Mouse (Mus musculus) G1E (cell line): Measurements from ENCODE around the gene Orai1. TPM values are rescaled to one million over a fixed set of nuclear protein-coding genes. Genes with fewer than 3 reads are reported as not detected.
"Not testable (repeated sequence)": the region's sequence is repeated elsewhere in the genome, so short reads cannot be mapped to it uniquely, and the experiment has no call there.

ENCODE experiments used
- ATAC-seq: 2 replicates; pipeline ENCODE4 v1.8.0; 2016; ENCODE audit warnings: mild to moderate bottlenecking; ENCODE audit not compliant: insufficient number of reproducible peaks, poor library complexity, low FRiP score, severe bottlenecking; ENCODE audit errors: extremely low read depth
- DNase-seq: peaks from one replicate; pipeline ENCODE4 v3.0.0; 2012; ENCODE audit warnings: low spot score
- H3K27me3 ChIP-seq: 2 replicates; pipeline ENCODE4 v1.6.1; 2012; ENCODE audit warnings: mild to moderate bottlenecking, low read length, inconsistent platforms; ENCODE audit not compliant: insufficient read depth
- H3K36me3 ChIP-seq: replicated peaks from 2 replicates; pipeline ENCODE3; 2012; ENCODE audit warnings: mild to moderate bottlenecking, inconsistent platforms
- H3K4me1 ChIP-seq: 2 replicates; pipeline ENCODE4 v1.6.1; 2012; ENCODE audit warnings: low read depth, low read length, inconsistent platforms, mixed read lengths; ENCODE audit not compliant: insufficient read depth
- H3K4me3 ChIP-seq: 2 replicates; pipeline ENCODE4 v1.5.1; 2012; ENCODE audit warnings: low read depth, mild to moderate bottlenecking, inconsistent platforms, low read length, moderate library complexity, mixed read lengths
- H3K9me3 ChIP-seq: replicated peaks from 2 replicates; pipeline ENCODE4 v1.6.1; 2012; ENCODE audit warnings: inconsistent platforms
- CTCF ChIP-seq: IDR thresholded peaks from 2 replicates; pipeline ENCODE4 v1.5.1; 2012; ENCODE audit warnings: low read depth, low read length, inconsistent platforms, mixed read lengths
- GATA1 ChIP-seq: IDR thresholded peaks from 2 replicates; pipeline ENCODE4 v1.6.1; 2012; ENCODE audit warnings: borderline replicate concordance, low read length, inconsistent platforms, mixed read lengths
- GATA2 ChIP-seq: IDR thresholded peaks from 2 replicates; pipeline ENCODE4 v1.6.1; 2012; ENCODE audit warnings: low read depth, low read length, inconsistent platforms, borderline replicate concordance
- POLR2AphosphoS5 ChIP-seq: IDR thresholded peaks from 2 replicates; pipeline ENCODE4 v1.6.1; 2012; ENCODE audit warnings: low read depth, low read length, inconsistent platforms; ENCODE audit not compliant: insufficient replicate concordance
- TAL1 ChIP-seq: conservative IDR thresholded peaks from 2 replicates; pipeline ENCODE4 v1.6.1; 2012; ENCODE audit warnings: low read depth, low read length, inconsistent platforms, mixed read lengths
- polyA plus RNA-seq: library from polyadenylated mRNA; stranded (reverse); fragments of >175 nt; gene quantifications from 2 replicates; pipeline ENCODE4 v1.2.3, GENCODE M21; 2012
- total RNA-seq, 2 experiments: library from RNA; stranded (forward) in 1 of 2; stranded (reverse) in 1 of 2; fragments of 200-1000 nt in 1 of 2; fragments of >200 nt in 1 of 2; fragmentation: Nextera tagmentation in 1 of 2; gene quantifications; 2 replicates each; pipeline ENCODE4 v1.2.3; 2014 to 2017

Orai1 gene
- total RNA-seq (2014; fragmentation: Nextera tagmentation) (16.0 and 18.8 TPM in 2 replicates), total RNA-seq (2017) (7.1 and 10.2 TPM in 2 replicates), polyA plus RNA-seq (16.4 and 18.1 TPM in 2 replicates)

GRCm38 (mm10) chr5:123014753-123015701 is at the start of gene Orai1:
Orai1 (plus strand) TSS chr5:123015074.
- H3K9me3 ChIP-seq = no peaks in the 10 kb centered on the region
- peaks cover 30% of the 10 kb centered on the region for H3K36me3 ChIP-seq
- H3K27me3 ChIP-seq = peaks cover 4% of the 10 kb centered on the region; the same call in 1 of the 2 replicates
- ATAC-seq (peak; percentile 95), DNase-seq (peak; percentile 94)
- TF ChIP-seq CTCF (no peak), TAL1 (no peak)
- peaks cover 39% of the 10 kb centered on the region for H3K4me1 ChIP-seq
- H3K4me3 ChIP-seq = peak within 1 kb of the TSS; percentile 75

- Histone ChIP-seq H3K4me1 (peaks cover 3% of the 10 kb centered on the region; the same call in 1 of the 2 replicates), H3K4me3 (no peak overlapping the region), H3K27me3 (no peaks in the 10 kb centered on the region), H3K9me3 (no peaks in the 10 kb centered on the region), H3K36me3 (peaks cover 63% of the 10 kb centered on the region)
- TF ChIP-seq POLR2AphosphoS5 (no peak), TAL1 (no peak), GATA1 (no peak), GATA2 (no peak), CTCF (no peak)
- ATAC-seq = no peak
- no peak for DNase-seq
Measured at GRCm38 (mm10) chr5:122965427-122965826, 49.4 kb upstream of the Orai1 start.

GRCm38 (mm10) chr5:122968322-122968721 is 46.6 kb upstream of the Orai1 start:
- Histone ChIP-seq H3K4me1 (peaks cover 5% of the 10 kb centered on the region), H3K9me3 (no peaks in the 10 kb centered on the region), H3K4me3 (no peak overlapping the region), H3K36me3 (peaks cover 56% of the 10 kb centered on the region), H3K27me3 (no peaks in the 10 kb centered on the region)
- DNase-seq = peak; percentile 27
- no peak for ATAC-seq
- TF ChIP-seq TAL1 (no peak), CTCF (peak; percentile 47; the same call in 1 of the 2 replicates)

GRCm38 (mm10) chr5:122970056-122970455 is 44.8 kb upstream of the Orai1 start:
- Histone ChIP-seq H3K4me1 (peaks cover 5% of the 10 kb centered on the region), H3K4me3 (no peak overlapping the region), H3K36me3 (peaks cover 44% of the 10 kb centered on the region), H3K9me3 (no peaks in the 10 kb centered on the region), H3K27me3 (no peaks in the 10 kb centered on the region)
- no peak for ATAC-seq
- TF ChIP-seq TAL1 (no peak), POLR2AphosphoS5 (no peak), GATA1 (no peak), CTCF (no peak), GATA2 (no peak)
- no peak for DNase-seq

- Histone ChIP-seq H3K4me1 (peaks cover 5% of the 10 kb centered on the region), H3K27me3 (no peaks in the 10 kb centered on the region), H3K4me3 (no peak overlapping the region), H3K9me3 (no peaks in the 10 kb centered on the region), H3K36me3 (peaks cover 45% of the 10 kb centered on the region)
- DNase-seq (no peak), ATAC-seq (peak; percentile 40; the same call in 1 of the 2 replicates)
- no peak for TF ChIP-seq GATA1
- no peak for TF ChIP-seq TAL1
Measured at GRCm38 (mm10) chr5:122971438-122971837, 43.4 kb upstream of the Orai1 start.

DNA sequence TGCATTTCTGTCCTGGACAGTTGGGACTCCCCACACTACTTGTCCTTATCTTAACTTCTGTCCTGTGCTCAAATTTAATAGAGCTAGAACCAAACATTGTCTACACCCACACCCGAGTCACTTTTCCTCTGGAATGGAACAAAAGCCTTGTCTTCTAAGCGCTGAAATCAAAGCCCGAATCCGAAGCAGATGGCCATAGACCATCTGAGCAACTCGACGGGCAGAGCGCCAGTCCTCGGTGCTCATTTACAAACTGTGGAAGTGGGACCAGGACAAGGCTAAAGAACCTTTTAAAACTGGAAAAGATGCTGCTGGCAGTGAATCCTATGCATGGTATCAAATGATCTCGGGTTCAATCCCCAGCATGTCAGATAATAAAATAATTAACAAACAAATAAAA is 42.8 kb upstream of the Orai1 start:
- peaks cover 5% of the 10 kb centered on the region for H3K4me1 ChIP-seq
- no peak overlapping the region for H3K4me3 ChIP-seq
- TF ChIP-seq GATA2 (no peak), GATA1 (no peak), TAL1 (no peak), POLR2AphosphoS5 (no peak), CTCF (no peak)
- no peak for ATAC-seq
- no peak for DNase-seq
- H3K27me3 ChIP-seq = no peaks in the 10 kb centered on the region
- H3K9me3 ChIP-seq = no peaks in the 10 kb centered on the region
- H3K36me3 ChIP-seq = peaks cover 48% of the 10 kb centered on the region

DNA sequence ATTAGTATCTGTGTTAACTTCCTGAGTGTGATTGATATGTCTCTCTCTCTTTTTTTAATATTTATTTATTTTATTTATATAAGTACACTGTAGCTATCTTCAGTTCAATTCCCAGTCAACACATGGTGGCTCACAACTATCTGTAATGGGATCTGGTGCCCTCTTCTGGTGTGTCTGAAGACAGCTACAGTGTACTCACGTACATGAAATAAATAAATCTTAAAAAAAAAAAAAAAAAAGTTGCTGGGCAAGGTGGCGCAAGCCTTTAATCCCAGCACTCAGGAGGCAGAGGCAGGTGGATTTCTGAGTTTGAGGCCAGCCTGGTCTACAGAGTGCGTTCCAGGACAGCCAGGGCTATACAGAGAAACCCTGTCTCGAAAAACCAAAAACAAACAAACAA is 40.2 kb upstream of the Orai1 start:
- not testable (repeated sequence) for H3K27me3 ChIP-seq, DNase-seq, H3K4me3 ChIP-seq, H3K4me1 ChIP-seq, ATAC-seq, H3K9me3 ChIP-seq
- peaks cover 44% of the 10 kb centered on the region for H3K36me3 ChIP-seq
